Mouse (Mus musculus) liver, embryonic 16.5 days (tissue): Measurements from ENCODE around the gene Rbfox3. TPM values are rescaled to one million over a fixed set of nuclear protein-coding genes. Genes with fewer than 3 reads are reported as not detected.

Source experiments
- ATAC-seq: fragments of 200-750 bp; cut with Nextera tagmentation; 2 replicates; pipeline ENCODE4 v1.8.0; 2017; ENCODE audit warnings: low read depth, mild to moderate bottlenecking, moderate number of reproducible peaks, moderate library complexity
- H3K27ac ChIP-seq: fragments of 300-500 bp; sonication (generic); 2 replicates; pipeline ENCODE4 v1.5.1; 2014; ENCODE audit warnings: mild to moderate bottlenecking, low read length
- H3K27me3 ChIP-seq: fragments of 300-500 bp; sonication (generic); 2 replicates; pipeline ENCODE4 v1.6.1; 2014; ENCODE audit warnings: low read depth, low read length, mixed read lengths; ENCODE audit not compliant: control insufficient read depth, insufficient read depth
- H3K36me3 ChIP-seq: fragments of 300-500 bp; sonication (generic); 2 replicates; pipeline ENCODE4 v1.6.1; 2014; ENCODE audit warnings: mild to moderate bottlenecking; ENCODE audit not compliant: control insufficient read depth, insufficient read depth
- H3K4me1 ChIP-seq: fragments of 300-500 bp; sonication (generic); 2 replicates; pipeline ENCODE4 v1.6.1; 2014; ENCODE audit warnings: low read depth, low read length, mixed read lengths; ENCODE audit not compliant: control insufficient read depth
- H3K4me2 ChIP-seq: fragments of 300-500 bp; sonication (generic); 2 replicates; pipeline ENCODE4 v1.6.1; 2014; ENCODE audit warnings: low read depth, low read length, mixed read lengths
- H3K4me3 ChIP-seq: fragments of 300-500 bp; sonication (generic); 2 replicates; pipeline ENCODE4 v1.5.1; 2014; ENCODE audit warnings: low read depth, mild to moderate bottlenecking, low read length
- H3K9ac ChIP-seq: fragments of 300-500 bp; sonication (generic); 2 replicates; pipeline ENCODE4 v1.6.1; 2014; ENCODE audit warnings: low read depth, low read length
- H3K9me3 ChIP-seq: fragments of 300-500 bp; sonication (generic); replicated peaks from 2 replicates; pipeline ENCODE4 v1.6.1; 2016; ENCODE audit warnings: low read length; ENCODE audit not compliant: control insufficient read depth
- WGBS: fragments of 180-500 bp; shearing (Covaris S2); extraction: QIAGEN DNeasy Blood & Tissue Kit; methylation state at CpG from one replicate; pipeline ENCODE4 v1.1.7; 2014; ENCODE audit not compliant: insufficient replicate concordance; 5-methylcytosine and 5-hydroxymethylcytosine counted together
- polyA plus RNA-seq: library from polyadenylated mRNA; unstranded; fragments of >200 nt; fragmentation: Nextera tagmentation; extraction: Ambion mirVana; gene quantifications from 2 replicates; pipeline ENCODE4 v1.2.1, GENCODE M21; 2015

The Rbfox3 gene
- polyA plus RNA-seq, 1 experiment from 2014 or later = 0.40 TPM

GRCm38 (mm10) chr11:118481231-118481630 is 430.2 kb downstream of the Rbfox3 start:
- Histone ChIP-seq H3K27ac (no peak overlapping the region), H3K27me3 (no peaks in the 10 kb centered on the region), H3K9me3 (no peaks in the 10 kb centered on the region), H3K4me1 (peaks cover 10% of the 10 kb centered on the region), H3K4me3 (no peak overlapping the region), H3K4me2 (no peak overlapping the region), H3K9ac (no peak overlapping the region), H3K36me3 (peaks cover 3% of the 10 kb centered on the region)
- no peak for ATAC-seq
- WGBS = 78% methylated on average over 11 of the region's 11 CpGs

- Histone ChIP-seq H3K36me3 (peaks cover 1% of the 10 kb centered on the region), H3K9me3 (no peaks in the 10 kb centered on the region), H3K4me1 (peaks cover 10% of the 10 kb centered on the region), H3K4me3 (no peak overlapping the region), H3K27me3 (no peaks in the 10 kb centered on the region), H3K4me2 (no peak overlapping the region), H3K27ac (no peak overlapping the region), H3K9ac (no peak overlapping the region)
- ATAC-seq = no peak
- WGBS = 63% methylated on average over 12 of the region's 12 CpGs
Observed at GRCm38 (mm10) chr11:118479776-118480175, 431.6 kb downstream of the Rbfox3 start.

GRCm38 (mm10) chr11:118476396-118477373 is 434.7 kb downstream of the Rbfox3 start, which contains the start of gene Engase:
Engase (plus strand) TSS chr11:118476829.
- peak; percentile 99 for ATAC-seq
- Histone ChIP-seq H3K36me3 (no peaks in the 10 kb centered on the region), H3K27ac (peak within 1 kb of the TSS; percentile 48; the same call in 1 of the 2 replicates), H3K4me1 (peaks cover 24% of the 10 kb centered on the region), H3K27me3 (no peaks in the 10 kb centered on the region), H3K4me2 (peak within 1 kb of the TSS; percentile 96), H3K9ac (peak within 1 kb of the TSS; percentile 80), H3K4me3 (peak within 1 kb of the TSS; percentile 79), H3K9me3 (no peaks in the 10 kb centered on the region)
- under 1% methylated on average over 55 of the region's 57 CpGs for WGBS

GRCm38 (mm10) chr11:118475496-118476083 is 435.8 kb downstream of the Rbfox3 start:
- ATAC-seq = no peak
- H3K9ac ChIP-seq = no peak overlapping the region
- no peak overlapping the region for H3K27ac ChIP-seq
- H3K9me3 ChIP-seq = no peaks in the 10 kb centered on the region
- H3K4me1 ChIP-seq = peaks cover 29% of the 10 kb centered on the region
- WGBS = 77% methylated on average over 7 of the region's 7 CpGs
- H3K27me3 ChIP-seq = no peaks in the 10 kb centered on the region
- no peak overlapping the region for H3K4me3 ChIP-seq
- no peaks in the 10 kb centered on the region for H3K36me3 ChIP-seq
- H3K4me2 ChIP-seq = no peak overlapping the region

- H3K9ac ChIP-seq = no peak overlapping the region
- H3K4me2 ChIP-seq = 0 out of 2 replicates have a peak overlapping the region, but pooled peaks have one; percentile 6
- H3K27me3 ChIP-seq = no peaks in the 10 kb centered on the region
- peak overlapping the region; percentile 12; the same call in 1 of the 2 replicates for H3K27ac ChIP-seq
- 37% methylated on average over 6 of the region's 6 CpGs for WGBS
- no peaks in the 10 kb centered on the region for H3K9me3 ChIP-seq
- no peak overlapping the region for H3K4me3 ChIP-seq
- H3K36me3 ChIP-seq = no peaks in the 10 kb centered on the region
- peaks cover 41% of the 10 kb centered on the region for H3K4me1 ChIP-seq
- ATAC-seq = no peak
Observed at GRCm38 (mm10) chr11:118473842-118474500, 437.4 kb downstream of the Rbfox3 start.

GRCm38 (mm10) chr11:118473161-118473560 is 438.2 kb downstream of the Rbfox3 start:
- H3K9ac ChIP-seq = no peak overlapping the region
- no peak overlapping the region for H3K4me2 ChIP-seq
- WGBS = 64% methylated on average over 1 of the region's 1 CpGs
- H3K27me3 ChIP-seq = no peaks in the 10 kb centered on the region
- no peaks in the 10 kb centered on the region for H3K36me3 ChIP-seq
- no peak overlapping the region for H3K27ac ChIP-seq
- peaks cover 41% of the 10 kb centered on the region for H3K4me1 ChIP-seq
- no peaks in the 10 kb centered on the region for H3K9me3 ChIP-seq
- no peak overlapping the region for H3K4me3 ChIP-seq
- ATAC-seq = no peak

- H3K4me3 ChIP-seq = no peak overlapping the region
- H3K36me3 ChIP-seq = no peaks in the 10 kb centered on the region
- no peak for ATAC-seq
- H3K9ac ChIP-seq = no peak overlapping the region
- H3K4me1 ChIP-seq = peaks cover 39% of the 10 kb centered on the region
- H3K4me2 ChIP-seq = no peak overlapping the region
- H3K9me3 ChIP-seq = no peaks in the 10 kb centered on the region
- WGBS = 87% methylated on average over 13 of the region's 13 CpGs
- no peaks in the 10 kb centered on the region for H3K27me3 ChIP-seq
- H3K27ac ChIP-seq = no peak overlapping the region
Observed at GRCm38 (mm10) chr11:118471676-118472075, 439.7 kb downstream of the Rbfox3 start.

GRCm38 (mm10) chr11:118470234-118470966 is 441.0 kb downstream of the Rbfox3 start:
- Histone ChIP-seq H3K4me2 (peak overlapping the region; percentile 6; the same call in 1 of the 2 replicates), H3K36me3 (no peaks in the 10 kb centered on the region), H3K4me1 (peaks cover 36% of the 10 kb centered on the region), H3K9me3 (no peaks in the 10 kb centered on the region), H3K4me3 (no peak overlapping the region), H3K27ac (peak overlapping the region; percentile 70), H3K27me3 (no peaks in the 10 kb centered on the region), H3K9ac (no peak overlapping the region)
- peak; percentile 74 for ATAC-seq
- WGBS = 12% methylated on average over 12 of the region's 12 CpGs
